ENCODE assay signal across 1 mouse cellular context in genomic region chr6:145123136-145124060, GRCm38 (mm10).
A peak's percentile ranks its signal among the peaks of the same experiment; 100 is the strongest.
TF ChIP-seq lines count a peak whose summit lies in the region.

No protein-coding gene starts in this region.

TF ChIP-seq in CH12.LX, 34 proteins besides CTCF, POLR2A, EP300 and RAD21 (continued from another document):
- TF ChIP-seq MAFK (IDR thresholded peaks at IDR 0.05; ENCODE audit: insufficient replicate concordance, low read length) (peak; percentile 85), MEF2A (IDR thresholded peaks at IDR 0.05; ENCODE audit: borderline replicate concordance, low read depth, low read length) (peak; percentile 96), PAX5 (IDR thresholded peaks at IDR 0.05; ENCODE audit: low read length) (no peak), MAZ (IDR thresholded peaks at IDR 0.05; ENCODE audit: low read depth, low read length) (peak; percentile 90), TBP (conservative IDR thresholded peaks at IDR 0.05; ENCODE audit: low read depth, low read length) (peak; percentile 47; the same call in 1 of the 2 replicates), IRF4 (IDR thresholded peaks at IDR 0.05; ENCODE audit: low read depth, low read length) (peak; percentile 100), HCFC1 (IDR thresholded peaks at IDR 0.05; ENCODE audit: low read depth, low read length) (peak; percentile 43; the same call in 1 of the 2 replicates), CHD2 (IDR thresholded peaks at IDR 0.05; ENCODE audit: low read length) (peak; percentile 96), USF2 (conservative IDR thresholded peaks at IDR 0.05; ENCODE audit: low read depth, low read length) (no peak), SIN3A (IDR thresholded peaks at IDR 0.05; ENCODE audit: low read length) (peak; percentile 97), ZKSCAN1 (IDR thresholded peaks at IDR 0.05; ENCODE audit: borderline replicate concordance, low read depth, low read length) (no peak)
